Mouse (Mus musculus) adrenal gland, postnatal 4 days (tissue): ENCODE results near the gene Alpl. TPM values are rescaled to one million over a fixed set of nuclear protein-coding genes. Genes with fewer than 3 reads are reported as not detected.

Source experiments
- DNase-seq, 2 experiments: peaks; one replicate each; pipeline ENCODE4 v3.0.0; 2021 to 2022; ENCODE audit warnings: low spot score in 2 of 2, mixed read lengths in 2 of 2
- total RNA-seq, 2 experiments: library from RNA; stranded (reverse); gene quantifications; 2 replicates each; pipeline ENCODE4 v1.2.3; 2021

Alpl gene
- total RNA-seq, 2 experiments from 2014 or later: 10.1 to 15.9 TPM

DNA sequence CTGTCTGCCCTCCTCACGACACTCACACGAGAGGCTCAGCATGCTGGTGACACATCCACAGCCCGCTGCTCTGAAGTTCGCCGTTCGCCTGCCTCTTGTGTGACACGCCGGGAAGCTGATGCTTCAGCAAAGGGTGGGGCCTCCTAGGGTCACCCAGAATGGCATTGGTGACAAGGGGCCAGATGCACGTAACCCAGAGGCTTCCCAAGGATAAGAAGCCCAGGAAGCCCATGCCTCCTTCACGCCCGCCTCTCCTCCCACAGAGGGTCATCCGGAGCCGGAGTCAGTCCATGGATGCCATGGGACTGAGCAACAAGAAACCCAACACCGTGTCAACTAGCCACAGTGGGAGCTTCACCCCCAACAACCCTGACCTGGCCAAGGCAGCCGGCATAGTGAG, 74.6 kb downstream of the Alpl start:
- no peak for DNase-seq

DNA sequence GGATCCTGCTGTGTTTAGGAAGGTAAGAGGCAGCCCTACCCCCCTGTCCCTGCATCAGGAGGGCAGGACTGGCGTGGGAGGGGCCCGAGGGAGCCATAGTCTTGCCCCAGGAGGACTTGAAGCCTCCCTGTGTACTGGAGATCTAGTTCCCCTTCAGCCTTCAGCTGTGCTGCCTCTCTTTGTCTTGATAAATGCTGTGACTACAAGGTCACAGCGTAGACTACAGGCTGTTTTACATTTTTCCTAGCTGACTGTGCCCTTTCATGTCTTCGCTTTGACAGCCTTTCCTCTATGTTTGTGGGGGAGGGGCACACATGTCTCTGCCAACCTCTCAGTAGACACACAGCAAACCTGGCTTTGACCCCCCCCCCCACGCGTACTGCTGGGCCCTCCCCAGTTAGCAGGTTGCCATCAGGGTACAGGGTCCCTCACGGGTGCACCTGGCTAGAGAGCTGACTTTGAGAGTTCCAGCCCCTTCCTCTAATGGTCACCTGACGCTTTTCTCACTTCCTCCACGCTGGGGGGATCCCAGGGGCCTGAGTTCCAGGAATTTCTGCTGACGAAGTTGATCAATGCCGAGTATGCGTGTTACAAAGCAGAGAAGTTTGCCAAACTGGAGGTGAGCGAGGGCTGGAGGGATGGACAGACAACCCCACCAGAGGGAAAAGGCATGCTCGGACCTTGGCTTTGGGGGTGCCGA, 76.7 kb downstream of the Alpl start:
- no peak for DNase-seq

DNA sequence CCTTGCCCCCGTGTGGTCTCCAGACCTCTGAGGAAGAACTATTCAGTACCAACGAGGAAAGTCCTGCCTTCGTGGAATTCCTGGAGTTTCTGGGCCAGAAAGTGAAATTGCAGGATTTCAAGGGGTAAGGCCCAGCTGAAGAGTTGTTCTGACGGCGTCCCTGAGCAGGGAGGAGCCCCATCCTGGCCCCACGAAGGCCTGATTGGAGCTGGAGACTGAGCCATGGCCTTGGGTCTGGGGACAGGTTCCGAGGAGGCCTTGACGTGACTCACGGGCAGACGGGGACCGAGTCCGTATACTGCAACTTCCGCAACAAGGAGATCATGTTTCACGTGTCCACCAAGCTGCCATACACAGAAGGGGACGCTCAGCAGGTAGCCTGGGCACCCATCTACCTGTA, 78.5 kb downstream of the Alpl start:
- DNase-seq: peak in 1 of 2 experiments; percentile 49

DNA sequence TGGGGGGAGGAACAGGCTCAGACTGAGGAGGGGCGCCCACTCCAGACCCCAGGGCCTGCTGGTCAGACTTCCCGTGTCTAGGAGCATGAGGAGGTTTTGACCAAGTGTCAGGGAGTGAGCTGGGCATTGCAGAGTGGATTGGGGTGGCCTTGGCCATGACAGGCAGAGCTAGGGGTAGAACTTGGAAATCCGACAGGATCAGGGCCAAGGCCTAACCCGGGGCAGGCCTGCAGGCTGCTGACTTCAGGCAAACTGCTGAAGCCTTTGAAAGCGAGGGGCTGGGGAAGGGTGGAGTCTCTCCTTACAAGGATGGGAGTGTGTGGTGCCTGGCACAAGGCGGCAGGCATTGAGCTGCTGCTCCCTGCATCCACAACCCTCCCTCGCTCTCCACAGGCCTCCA, 79.2 kb downstream of the Alpl start:
- DNase-seq: no peak

DNA sequence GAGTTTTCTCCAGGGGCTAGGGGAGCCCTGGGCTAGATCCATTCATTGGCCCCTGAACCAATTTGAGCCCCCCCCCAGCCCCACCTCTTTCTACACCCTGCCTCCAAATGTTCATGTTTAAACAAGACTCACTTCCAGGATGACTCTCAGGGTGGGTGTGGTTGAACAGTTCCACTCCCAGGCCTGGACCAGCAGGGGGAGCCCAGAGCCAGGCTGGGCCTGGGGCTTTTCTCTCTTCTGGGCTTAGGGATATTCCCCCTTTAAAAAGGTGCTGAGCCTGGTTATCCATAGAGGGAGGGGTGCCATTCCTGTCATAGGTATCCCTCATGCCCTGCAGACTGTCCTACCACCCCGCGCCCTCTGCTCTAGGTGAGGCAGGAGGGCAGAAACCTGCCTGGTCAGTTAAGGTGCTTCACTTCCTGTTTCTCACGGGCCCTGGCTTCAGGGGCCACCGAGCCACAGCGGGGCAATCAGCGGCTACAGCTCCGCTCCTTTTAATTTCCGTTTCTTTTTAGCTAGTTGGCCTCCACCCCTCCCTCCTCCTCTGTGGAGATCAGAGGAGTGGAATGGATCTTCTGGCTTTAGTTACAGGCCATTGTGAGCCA, 82.1 kb downstream of the Alpl start:
- DNase-seq: no peak

DNA sequence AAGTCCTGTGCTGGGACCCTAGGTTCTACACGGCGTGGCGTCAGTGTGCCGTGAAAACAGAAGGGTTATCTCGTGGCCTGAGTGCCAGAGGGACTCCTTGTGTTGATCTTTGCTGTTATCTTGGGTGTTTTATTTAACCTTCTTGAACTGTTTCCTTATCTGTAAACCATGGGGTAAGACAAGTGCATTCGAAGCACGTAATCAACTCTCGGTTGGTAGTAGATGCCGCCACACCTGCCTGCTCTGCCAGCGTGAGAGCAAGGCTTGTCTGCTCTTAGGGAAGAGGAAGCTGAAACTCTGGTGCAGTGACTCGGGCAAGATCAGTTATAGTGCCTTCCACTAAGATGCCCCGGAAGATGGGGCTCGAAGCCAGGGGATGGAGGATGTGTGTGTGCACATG, 83.2 kb downstream of the Alpl start:
- no peak for DNase-seq

DNA sequence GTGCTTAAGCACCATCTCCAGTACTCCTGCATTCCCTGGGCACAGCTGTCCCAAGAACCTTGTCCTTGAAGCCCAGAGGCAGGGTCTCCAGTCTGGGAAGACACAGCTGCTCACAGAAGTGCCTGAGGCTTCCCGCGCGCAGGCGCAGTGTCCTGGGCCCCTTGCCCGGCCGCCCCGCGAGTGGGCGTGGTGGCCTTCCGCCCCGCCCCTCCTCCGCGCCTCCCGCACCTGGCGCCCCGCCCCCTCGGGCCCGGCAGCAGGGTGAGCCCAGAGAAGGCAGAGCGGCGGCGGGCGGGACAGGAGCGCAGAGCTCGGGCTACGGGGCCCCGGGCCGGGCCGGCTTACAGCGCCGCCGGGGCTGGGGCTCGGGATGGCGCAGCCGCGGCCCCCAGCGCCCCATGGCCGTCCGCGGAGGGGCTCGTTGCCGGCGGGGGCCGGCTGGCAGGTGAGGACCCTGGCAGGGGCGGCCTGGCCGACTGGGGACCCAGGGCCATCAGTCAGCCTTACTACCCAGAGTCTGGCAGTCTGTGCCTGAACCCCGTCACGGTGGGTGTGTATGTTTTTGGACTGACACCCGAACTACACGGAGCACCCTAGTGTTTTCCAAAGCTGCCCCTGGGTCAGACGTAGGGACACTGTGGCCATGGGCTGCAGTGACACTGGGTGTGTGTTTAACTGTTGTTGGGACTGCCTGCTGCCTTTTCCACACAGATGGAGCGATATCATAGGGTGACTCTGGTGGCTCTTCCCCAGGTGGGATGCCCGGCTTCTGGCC, 88.8 kb downstream of the Alpl start:
- peak; percentile 86 to 89 for DNase-seq

DNA sequence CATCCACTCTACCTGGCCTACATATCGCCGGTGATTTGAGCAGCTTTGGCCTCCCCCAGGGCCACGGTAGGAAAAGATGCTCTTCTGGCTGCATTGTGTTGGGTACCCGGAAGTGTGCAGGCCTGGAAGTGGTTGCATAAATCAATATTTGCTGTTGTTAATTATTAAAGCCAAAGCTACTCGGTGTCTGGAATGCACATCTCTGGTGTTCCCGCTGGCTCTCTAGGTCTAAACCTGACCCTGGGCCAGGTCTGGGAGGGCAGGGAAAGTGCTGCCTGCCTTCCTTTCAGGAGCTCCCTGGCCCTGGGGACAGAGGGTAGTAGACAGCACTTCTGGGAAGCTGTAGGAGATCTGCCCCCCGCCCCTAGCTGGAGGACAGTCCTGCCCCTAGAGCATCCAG, 89.7 kb downstream of the Alpl start:
- no peak for DNase-seq

DNA sequence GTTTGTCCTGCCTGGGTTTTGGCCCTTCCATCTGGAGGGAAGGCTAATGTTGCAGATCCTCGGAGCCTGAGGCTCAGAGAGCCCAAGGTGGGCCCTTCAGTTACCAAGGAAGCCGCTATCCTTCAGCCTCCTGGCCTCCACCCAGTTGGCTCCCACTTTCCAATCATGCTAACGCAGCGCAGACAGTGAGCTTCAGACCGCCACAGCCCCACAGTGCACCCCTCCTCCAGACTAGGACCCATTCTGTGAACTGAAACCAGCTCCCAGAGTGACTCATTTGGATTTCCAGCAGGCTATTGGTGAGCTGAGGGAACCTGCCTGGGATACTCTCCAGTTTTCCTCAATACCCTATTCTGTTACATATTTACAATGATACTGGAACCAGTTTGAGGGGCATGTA, 90.8 kb downstream of the Alpl start:
- no peak for DNase-seq

DNA sequence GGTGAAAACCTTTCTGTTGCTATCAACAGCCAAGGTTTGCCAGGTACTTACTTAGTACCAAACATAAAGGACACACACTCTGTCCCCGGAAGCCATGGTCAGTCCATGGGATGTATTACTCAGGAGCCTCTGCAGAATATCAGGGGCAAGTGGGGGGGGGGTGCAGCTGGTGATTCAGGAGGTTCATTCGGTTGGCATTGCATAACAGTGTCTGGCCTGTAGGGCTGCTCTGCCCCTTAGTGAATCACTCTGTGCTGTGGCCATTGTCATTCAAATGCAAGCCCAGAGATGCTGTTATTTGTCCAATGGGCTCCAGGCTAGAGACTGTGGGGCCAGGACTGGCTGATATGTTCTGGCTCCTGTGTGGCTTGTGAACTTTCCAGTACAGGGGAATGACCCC, 91.6 kb downstream of the Alpl start:
- DNase-seq: no peak

DNA sequence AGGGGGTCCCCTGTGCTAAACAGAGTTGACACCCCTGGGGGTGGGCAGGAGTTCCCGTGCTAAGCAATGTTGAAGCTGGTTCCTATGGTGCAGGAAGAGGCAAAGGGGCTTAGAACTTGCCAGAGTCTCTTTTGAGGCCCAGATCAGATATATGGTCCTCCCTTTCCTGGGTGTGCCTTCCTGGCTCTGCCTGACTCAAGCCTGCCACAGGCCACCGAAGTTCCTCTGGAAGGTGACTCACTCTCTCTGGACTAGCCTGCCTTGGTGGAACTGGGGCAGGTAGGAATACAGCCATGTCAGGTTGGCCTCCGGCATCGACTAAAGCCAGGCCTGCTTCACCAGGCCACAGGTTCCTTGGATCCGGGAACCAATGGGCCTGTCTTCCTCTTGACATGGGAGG, 93.1 kb downstream of the Alpl start:
- DNase-seq: no peak

DNA sequence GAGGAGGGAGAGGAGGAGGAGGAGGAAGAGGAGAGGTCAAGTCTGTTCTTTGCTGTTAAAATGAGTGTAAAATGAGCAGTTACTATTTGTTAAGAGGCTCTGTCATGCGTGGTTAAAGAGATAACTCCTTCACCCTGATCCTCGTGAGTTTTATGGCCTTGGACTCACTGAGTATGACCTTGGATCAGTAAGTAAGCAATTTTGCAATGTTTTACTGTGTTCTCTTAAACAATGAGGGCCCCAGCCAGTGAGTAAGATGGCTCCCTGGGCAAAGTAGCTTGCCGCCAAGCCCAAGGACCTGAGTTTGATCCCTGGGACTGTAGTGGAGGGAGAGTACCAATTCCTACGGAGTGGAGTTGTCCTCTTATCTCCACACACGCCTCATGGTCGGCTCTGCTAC, 95.2 kb downstream of the Alpl start:
- no peak for DNase-seq

DNA sequence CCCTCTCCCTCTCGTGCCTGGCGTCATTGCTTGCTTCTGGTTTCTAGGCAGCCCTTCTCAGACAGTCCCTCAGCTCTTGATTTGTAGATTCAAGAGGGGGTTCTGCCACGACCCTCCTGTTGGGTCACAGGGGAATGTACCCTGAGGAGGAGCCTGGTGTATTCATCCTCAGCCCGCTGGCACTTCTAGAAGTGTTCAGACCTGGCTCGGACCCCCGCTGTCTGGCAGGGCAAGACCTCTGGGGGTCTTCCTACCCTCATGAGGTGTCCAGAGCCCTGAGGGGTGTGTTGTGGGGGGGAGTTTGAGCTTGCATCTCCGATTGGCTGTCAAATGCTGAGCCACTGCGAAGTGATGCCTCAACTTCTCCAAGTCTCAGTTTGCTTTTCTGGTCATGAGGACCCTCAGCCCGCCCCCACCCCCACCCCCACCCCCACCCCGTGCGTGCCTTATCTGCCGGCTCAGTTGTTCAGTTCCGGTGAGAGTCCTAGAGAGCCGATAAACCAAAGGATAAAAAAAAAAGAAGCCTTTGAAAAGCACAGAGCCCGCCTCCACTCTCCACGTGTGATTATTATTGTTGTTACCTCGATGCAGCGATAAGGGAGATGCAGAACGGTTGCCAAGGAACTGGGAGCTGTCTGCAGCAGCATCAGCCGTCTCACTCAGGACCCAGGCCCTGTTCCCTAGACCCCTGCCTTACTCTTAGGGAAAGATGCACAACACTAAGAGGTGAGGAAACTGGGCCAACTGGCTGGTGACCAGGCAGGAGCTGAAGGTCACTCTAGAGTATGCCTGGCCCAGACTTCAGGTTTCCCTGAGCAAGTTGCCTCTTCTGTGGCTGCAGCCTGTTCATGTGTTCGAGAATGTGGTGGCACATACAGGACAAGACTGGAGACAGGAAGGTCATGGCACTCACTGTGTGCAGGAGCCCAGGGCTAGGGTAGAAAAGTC, 96.6 kb downstream of the Alpl start:
- DNase-seq: no peak

DNA sequence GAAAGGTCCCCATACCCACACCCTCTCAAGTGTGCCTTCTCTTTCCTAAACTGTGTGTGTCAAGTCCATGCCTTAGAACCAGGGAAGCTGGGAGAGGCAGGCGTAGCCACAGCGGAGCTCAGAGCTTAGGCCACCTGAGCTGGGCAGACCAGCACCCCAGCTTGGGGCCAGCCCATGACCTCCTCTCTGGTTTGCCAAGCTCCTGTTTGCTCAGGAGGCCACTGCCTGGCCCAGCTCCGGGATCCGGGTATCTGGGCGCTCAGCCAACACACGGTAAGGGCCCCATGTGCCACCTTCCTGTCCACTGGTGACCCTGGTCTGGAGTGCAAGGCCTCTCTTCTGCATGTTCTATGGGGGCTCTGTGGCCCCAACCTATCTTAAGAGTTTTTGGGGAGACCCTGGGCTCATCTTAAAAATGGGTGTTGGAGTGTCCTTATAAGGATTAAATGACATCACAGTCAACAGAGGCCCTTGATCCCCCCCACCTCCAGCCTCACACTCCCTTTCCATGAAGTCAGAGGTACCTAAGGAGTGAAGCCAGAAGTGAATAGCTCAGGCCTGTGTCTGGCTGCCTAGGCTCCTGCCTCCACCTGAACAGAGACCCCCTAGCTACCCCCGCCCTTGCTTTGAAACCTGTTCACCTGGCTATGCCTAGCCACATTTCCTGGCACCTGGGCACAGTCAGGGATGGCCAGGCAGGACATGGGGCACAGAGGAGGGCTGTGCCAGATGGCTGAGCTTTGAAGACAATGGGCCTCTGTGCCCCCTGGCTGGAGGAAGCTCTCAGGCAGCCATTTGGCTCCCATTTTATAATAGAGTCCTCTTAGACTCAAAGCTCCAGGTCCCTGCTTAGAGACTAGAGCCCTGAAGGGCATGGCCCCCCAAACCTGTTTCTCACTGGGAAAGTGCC, 97.9 kb downstream of the Alpl start:
- no peak for DNase-seq

DNA sequence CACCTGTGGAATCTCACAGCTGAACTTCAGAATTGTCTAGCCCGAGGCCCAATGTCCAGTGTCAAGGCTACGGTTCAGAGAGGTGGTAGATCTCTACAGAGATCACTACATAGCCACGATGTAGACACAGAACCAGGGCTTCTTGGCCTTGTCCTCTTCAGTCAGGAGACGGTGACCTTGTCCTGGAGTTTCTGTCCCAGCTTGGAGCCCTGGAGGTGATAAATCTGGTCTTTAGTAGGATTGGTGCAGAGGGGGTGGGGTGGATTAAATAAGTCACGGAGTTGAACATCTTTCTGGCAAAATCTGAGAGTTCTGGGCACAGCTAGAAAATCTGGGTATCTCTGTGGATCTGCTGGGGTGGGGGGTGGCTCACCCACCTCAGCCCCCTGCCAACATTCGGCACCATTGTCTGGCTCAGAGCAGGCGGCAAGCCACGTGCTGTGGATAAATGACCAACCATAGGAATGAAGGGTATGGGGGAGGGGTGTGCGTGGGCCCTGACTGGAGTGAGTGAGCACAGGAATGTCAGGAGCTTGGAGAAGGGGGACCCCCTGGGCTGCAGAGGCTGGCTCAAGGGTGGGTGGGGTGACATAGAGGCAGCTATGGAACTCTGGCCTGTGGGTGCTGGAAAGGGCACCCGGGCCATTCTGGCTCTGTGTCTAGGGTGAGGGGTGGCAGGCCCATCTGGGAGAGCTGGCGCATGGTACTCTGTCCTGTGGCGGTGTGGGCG, 98.9 kb downstream of the Alpl start:
- DNase-seq: no peak

DNA sequence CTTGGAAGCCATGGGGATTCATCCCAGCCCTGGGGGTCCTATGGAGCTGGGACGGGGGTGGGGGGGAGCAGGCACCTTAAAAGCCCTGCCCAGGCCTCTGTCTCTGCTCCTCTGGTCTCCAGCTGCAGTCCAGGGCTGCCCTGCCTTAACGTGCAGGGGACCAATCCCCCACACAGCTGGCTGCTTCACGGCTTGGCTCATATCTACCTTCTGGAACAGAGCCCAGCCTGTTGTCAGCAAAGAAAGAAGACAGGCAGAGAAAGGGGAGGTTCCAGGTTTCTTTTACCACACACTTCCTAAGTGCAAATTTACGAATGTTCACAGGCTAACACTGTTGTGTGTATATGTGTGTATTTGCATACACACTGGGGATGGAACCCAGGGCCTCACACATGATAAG, 100.3 kb downstream of the Alpl start:
- DNase-seq: no peak

DNA sequence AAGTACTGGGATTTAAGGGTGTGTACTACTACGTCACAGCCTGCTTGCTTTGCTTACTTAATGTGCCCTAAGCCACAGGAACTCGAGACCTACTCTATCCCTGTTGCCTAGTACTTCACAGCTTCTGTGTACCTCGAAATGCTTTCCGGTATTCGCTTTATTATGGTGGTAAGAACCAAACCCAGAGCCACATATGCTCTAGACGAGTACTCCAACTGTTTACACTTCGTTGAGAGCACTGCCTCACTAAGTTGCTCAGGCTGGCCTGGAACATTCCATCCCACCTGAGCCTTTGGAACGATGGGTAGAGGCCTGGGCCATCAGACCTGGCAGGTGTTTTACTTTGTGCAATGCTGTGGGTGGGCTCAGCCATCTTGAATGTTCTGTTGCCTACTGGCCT, 100.9 kb downstream of the Alpl start:
- DNase-seq: no peak

DNA sequence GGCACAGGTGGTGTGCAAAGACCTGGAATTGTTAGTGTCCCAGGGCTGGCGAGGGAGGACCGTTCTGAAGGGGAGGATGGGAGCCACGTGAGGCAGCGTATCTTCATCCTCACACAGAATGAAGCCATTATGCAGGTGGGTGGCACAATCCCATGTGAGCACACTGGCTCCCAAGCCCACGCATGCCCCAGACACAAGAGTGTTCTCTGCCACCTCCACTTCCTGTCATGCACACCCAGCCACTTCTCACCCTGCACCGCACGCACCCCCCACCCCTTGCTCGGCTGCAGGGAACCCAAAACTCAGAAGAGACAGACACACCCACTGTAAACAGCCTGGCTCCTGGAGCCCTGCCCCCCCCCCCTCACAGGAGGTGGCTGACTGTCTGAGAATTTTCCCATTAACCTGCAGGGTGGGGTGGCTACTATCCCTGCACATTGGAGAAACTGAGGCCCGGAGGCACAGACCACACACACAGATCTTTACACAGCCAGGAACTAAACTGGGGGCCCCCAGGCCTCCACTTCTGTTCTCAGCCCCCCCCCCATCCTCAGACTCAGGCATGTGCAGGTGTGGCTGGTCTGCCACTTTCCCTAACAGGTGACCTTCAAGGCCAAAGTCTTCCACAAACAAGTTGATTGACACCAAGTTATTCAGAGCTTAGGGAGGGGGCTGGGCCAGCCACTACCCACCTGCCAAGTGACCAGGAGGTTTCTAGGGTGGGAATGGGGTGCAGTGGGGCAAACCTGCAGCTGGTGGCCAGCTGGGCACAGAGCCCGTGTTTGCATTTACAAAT, 103.9 kb downstream of the Alpl start:
- no peak for DNase-seq
